Mouse (Mus musculus): Measurements from ENCODE around the gene Zbtb45. TPM values are rescaled to one million over a fixed set of nuclear protein-coding genes. Genes with fewer than 3 reads are reported as not detected.

Gene Zbtb45
- polyA plus RNA-seq (2017; shearing (Covaris generic)): 3.6 TPM

DNA sequence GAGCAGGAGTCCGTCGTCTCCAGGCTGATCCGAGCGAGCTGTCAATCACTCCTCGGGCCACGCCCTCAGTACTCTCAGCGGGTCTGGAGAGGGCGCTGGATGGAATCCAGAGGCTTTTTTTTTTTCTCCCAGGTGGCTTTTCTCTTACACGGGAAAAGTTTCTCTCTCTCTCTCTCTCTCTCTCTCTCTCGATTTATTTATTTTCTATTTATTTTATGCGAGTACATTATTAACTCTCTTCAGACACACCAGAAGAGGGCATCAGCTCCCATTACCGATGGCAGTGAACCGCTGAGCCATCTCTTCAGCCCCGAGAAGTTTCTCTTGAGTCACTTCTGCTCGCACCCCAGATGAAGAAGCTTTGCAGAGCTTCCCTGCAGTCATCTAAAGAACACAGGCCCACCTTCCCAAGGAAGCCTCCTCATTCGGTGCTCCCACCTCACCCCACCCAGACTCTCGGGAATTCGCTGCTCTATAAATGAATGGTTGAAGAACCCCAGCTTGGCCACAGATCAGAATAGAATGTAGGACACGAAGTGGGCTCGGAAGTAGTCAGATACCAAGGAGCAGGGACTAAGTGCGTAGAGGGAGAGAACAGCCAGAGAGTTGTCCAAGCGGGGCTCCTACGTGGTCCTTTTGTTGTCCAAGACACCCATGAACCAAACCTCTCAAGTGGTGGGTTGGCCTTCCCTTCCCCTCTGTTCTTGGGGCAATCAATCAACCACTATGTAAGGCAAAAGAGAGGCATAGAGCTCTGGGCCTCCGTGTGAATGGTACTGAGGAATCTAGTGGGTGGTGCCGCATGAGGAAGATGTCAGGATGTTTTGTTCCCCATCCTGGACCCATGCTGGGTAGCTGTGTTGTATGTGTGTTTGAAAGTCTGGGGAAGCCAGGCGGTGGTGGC lies at the start of gene Zbtb45:
TSS of gene Zbtb45 (minus strand) at position 30 of the 904 bp plus-strand sequence.

DNA sequence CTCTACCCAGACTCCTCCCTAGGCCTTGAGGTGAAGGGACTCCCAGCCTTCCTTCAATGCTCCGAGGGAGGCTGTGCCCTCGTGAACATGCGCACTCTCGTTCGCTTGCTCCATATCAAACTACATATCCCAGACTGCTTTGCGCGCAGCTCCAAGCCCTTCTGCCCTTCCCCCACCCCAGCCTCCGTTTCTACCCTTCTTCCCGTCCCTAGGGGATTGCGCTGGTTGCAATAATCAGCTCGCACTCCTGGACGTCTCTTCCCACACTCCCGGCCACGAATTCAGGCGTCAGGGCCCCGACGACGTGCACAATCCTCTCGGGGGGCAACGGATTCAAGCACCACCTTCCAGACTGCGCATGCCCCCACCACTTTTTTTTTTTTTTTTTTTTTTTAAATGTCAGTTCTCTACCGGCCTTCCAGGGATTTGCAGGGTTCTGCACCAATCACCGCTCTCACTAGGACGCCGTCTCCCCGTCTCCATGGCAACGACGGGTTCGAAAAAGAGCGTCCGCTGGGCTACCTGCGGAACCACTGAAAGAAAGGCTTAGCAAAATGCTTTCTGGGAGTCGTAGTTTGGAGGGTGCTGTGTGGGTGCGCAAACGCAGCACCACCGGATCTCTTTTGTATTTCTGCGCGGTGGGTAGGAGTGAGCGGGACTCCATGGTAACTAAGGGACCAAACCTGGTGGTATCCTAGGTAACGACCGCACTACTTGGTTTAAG lies 44.6 kb upstream of the Zbtb45 start, which contains the start of gene Mzf1:
TSS of gene Mzf1 (minus strand) at position 478 of the 724 bp plus-strand sequence.

DNA sequence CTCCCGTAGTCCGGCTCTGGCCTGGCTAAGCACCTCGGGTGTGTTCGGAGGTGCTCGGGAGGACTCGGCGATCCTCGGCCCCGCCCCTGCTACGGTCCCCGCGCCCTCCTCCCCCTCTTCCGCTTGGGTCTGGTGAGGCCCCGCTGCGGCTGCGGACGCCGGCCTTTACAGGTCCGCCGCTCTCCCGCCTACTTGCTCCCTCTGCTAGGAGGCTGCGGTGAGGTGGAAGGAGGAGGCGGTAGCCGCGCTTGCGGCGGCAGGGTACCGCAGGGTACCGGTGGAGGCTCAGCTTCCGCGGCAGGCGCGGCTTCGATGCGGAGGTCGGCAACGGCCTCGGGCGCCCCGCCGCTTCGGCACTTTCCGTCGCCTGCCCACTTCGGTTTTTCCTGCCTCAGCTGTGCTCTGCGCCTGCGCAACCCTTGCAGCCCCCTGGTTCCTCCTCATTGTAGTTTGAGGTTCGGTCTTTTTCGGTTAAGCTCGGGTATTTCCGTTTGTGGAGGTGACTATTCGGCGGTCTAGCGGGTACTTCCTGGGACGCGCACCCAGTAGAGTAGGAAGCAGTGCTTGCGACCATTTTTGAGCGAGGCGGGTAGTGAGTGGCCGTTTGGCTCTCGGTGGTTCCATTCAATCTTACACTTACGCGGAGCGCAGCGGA lies 28.2 kb upstream of the Zbtb45 start, which contains the start of gene Ube2m:
TSS of gene Ube2m (minus strand) at position 375 of the 655 bp plus-strand sequence.

DNA sequence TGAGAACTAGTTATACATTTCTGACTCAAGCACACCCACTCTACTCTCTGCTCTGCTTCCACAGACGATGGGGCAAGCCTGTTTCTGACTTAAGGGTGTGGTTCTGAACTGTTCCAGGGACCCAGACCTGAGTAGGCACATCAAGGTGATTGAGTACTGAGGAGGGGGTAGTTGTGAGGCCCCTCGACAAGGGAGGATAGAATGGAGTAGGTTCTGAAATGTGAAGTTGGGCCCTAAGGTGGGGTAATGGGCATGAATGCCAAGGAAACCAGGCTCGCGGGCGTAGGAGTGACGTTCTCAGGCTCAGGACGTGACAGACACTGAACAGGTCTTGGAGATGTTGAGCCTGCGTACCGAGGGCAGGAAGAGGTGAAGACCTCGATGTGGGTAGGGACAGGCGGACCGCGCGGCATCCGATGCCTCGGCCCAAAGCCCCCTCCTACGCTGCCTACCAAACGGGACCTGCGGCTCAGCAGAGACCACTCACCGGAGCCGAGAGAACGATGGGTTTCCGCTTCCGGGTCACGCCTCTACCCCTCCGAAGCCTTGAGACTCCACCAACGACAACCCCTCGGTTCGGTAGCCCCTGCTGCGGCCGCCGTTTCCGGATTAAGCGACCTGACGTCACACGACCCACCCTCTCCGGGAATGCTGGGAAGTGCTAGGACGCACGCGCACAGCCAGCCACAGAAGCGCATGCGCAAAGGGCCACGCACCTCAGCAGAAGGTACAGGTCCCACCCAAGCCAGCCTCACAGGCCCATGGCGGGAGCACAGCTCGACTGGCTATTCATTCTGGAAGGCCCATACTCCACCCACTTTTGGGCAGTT lies 24.5 kb upstream of the Zbtb45 start, which contains the start of gene Chmp2a:
TSS of gene Chmp2a (minus strand) at position 660 of the 830 bp plus-strand sequence.

DNA sequence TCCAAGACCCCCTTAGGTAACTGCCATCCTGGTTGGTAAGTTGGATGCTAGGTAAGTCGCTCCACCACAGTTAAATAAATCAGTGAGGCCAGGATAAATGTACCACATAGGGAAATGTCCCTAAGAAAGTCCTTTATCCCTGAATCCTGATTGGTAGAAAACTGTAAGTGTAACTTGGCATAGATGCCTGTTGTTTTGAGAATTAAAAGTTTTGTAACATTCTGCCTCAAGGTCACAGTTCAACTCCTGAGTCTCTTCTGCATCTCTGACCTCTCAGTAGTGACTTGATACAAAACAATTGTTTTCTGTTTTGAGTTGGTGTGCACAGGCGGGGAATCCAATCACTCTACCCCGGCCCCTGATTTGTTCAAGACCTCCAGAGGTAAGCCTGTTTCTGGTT lies 11.0 kb downstream of the Zbtb45 start, which contains the start of gene Trim28:
TSS of gene Trim28 (plus strand) at position 264 of the 400 bp plus-strand sequence.

DNA sequence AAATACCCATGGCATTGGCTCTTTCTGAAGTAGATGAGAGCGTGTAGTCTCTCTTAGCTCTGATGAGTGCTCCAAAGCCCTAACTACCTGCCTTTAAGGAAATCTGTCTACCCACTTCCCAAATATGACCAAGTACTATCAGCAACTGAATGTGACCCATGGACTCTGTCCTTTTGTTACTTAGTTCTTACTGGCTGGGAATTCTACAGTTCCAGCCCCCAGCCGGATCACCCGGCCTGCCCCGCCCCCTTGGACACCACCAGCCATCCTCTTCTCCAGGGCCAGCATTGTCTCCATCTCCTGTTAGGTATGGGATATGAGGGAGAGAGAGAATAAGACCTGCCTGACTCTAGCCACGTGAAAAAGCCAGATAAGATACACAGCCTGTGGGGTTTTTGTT lies 11.8 kb downstream of the Zbtb45 start, which contains the start of gene Slc27a5:
TSS of gene Slc27a5 (minus strand) at position 140 of the 400 bp plus-strand sequence.

DNA sequence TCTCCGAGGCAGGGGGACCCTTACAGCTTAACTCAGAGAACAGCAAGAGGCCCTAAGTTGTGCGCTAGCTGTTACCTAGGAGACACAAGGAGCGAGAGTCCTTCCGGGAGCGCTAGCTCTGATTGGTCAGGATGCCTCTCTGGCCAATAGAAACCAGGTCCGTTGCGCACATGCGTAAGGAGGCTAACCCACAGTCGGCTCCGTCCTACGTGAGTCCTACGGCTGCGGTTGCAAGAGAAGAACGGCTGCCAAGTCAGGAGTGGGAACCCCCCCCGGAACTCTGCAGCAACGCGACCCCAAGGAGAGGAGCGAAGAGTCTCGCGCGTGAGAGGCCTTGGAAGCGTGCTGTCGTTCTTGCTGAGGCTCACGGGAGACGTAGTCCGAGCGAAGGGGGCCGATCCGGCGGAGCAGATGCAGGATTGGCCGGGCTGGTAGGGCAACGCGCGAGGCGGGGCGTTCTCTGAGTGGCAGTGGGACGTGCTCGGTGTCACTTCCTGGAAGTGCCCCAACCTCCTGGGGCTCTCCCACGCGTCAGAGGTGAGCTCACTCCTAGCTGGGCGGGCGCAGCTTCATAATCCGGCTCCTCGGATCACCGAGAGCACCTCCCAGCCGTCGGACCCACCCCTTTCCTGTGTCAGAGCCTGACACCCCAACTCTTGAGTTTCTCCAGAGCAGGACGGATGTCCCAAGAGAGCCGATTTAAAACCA lies 32.0 kb downstream of the Zbtb45 start, which contains the start of gene Zfp446:
TSS of gene Zfp446 (plus strand) at position 167 of the 708 bp plus-strand sequence.

GRCm38 (mm10) chr7:12965678-12966091 lies 44.1 kb downstream of the Zbtb45 start, which contains the start of gene Zfp324:
Zfp324 (plus strand) TSS chr7:12965838.

Other genes starting within 250 kb of the Zbtb45 start
- gene Zscan18, start 206.4 kb downstream of the Zbtb45 start, polyA plus RNA-seq (2017; shearing (Covaris generic)): 1.7 TPM
- 21.4 TPM for gene Zfp329, start 191.2 kb downstream of the Zbtb45 start, polyA plus RNA-seq (2017; shearing (Covaris generic))
- 95.0 TPM for gene Zfp110, start 175.3 kb downstream of the Zbtb45 start, polyA plus RNA-seq (2017; shearing (Covaris generic))
- gene Zfp128, start 128.9 kb downstream of the Zbtb45 start, polyA plus RNA-seq (2017; shearing (Covaris generic)): 3.8 TPM
- 14.7 TPM for gene Zscan22, start 112.2 kb downstream of the Zbtb45 start, polyA plus RNA-seq (2017; shearing (Covaris generic))
- 1,332 TPM for gene Rps5, start 87.7 kb downstream of the Zbtb45 start, polyA plus RNA-seq (2017; shearing (Covaris generic))
- not detected for gene Rnf225, start 82.6 kb downstream of the Zbtb45 start, polyA plus RNA-seq (2017; shearing (Covaris generic))
- gene Zfp324, start 44.2 kb downstream of the Zbtb45 start, polyA plus RNA-seq (2017; shearing (Covaris generic)): 6.6 TPM
- gene Zfp446, start 32.2 kb downstream of the Zbtb45 start, polyA plus RNA-seq (2017; shearing (Covaris generic)): 10.2 TPM
- gene Slc27a5, start 11.8 kb downstream of the Zbtb45 start, polyA plus RNA-seq (2017; shearing (Covaris generic)): 0.16 TPM
- gene Trim28, start 10.9 kb downstream of the Zbtb45 start, polyA plus RNA-seq (2017; shearing (Covaris generic)): 38.1 TPM
- gene Chmp2a, start 24.8 kb upstream of the Zbtb45 start, polyA plus RNA-seq (2017; shearing (Covaris generic)): 310 TPM
- 7.8 TPM for gene Ube2m, start 28.2 kb upstream of the Zbtb45 start, polyA plus RNA-seq (2017; shearing (Covaris generic))
- 0.45 TPM for gene Mzf1, start 44.7 kb upstream of the Zbtb45 start, polyA plus RNA-seq (2017; shearing (Covaris generic))
- not detected for gene Vmn1r85, start 85.1 kb upstream of the Zbtb45 start, polyA plus RNA-seq (2017; shearing (Covaris generic))
- gene Vmn1r86, start 109.9 kb upstream of the Zbtb45 start, polyA plus RNA-seq (2017; shearing (Covaris generic)): 0.04 TPM
- not detected for gene Vmn1r87, start 130.1 kb upstream of the Zbtb45 start, polyA plus RNA-seq (2017; shearing (Covaris generic))
- gene Vmn1r88, start 149.5 kb upstream of the Zbtb45 start, polyA plus RNA-seq (2017; shearing (Covaris generic)): 0.04 TPM
- gene Vmn1r89, start 203.0 kb upstream of the Zbtb45 start, polyA plus RNA-seq (2017; shearing (Covaris generic)): not detected